Comparison of ENCODE assay signal across 8 mouse cellular contexts in genomic region chr3:53564521-53564920, GRCm38 (mm10).
A peak's percentile ranks its signal among the peaks of the same experiment; 100 is the strongest.
DNase-seq lines count a peak whose midpoint lies in the region; ATAC-seq lines count a peak whose summit lies in the region.
"Had no signal": no experiment of that assay in that cellular context is flagged by ENCODE, and none has a peak within 500 bp of the region (broad histone marks: within the 10 kb centered on the region; RNA-seq: fewer than 3 reads in every experiment).

No protein-coding gene starts in this region.

- peak; percentile 80 for DNase-seq in Muller cell, postnatal 12 days (ENCODE audit: inconsistent ontology term)
- DNase-seq in ZHBTc4 (ENCODE audit: low read depth, low spot score) = peak; percentile 23
- DNase-seq in kidney, adult 11 months = peak; percentile 49
- no peak for DNase-seq in midbrain, embryonic 10.5 days (ENCODE audit: low spot score)
- no peak for DNase-seq in ovary, postnatal 10 days (ENCODE audit: low spot score)

- no peaks in the 10 kb centered on the region for H3K27me3 ChIP-seq in midbrain, embryonic 10.5 days (ENCODE audit: low read depth, poor library complexity, severe bottlenecking)
- H3K27me3 ChIP-seq in liver, embryonic 12.5 days (replicated peaks) = no peaks in the 10 kb centered on the region
- H3K27me3 ChIP-seq: embryonic facial prominence, embryonic 13.5 days had no signal

- peak overlapping the region; percentile 76 for H3K27ac ChIP-seq in midbrain, embryonic 10.5 days (replicated peaks)
- H3K27ac ChIP-seq in liver, embryonic 12.5 days = no peak overlapping the region
- H3K27ac ChIP-seq: embryonic facial prominence, embryonic 13.5 days had no signal

- no peak overlapping the region for H3K9ac ChIP-seq in liver, embryonic 12.5 days
- H3K9ac ChIP-seq: embryonic facial prominence, embryonic 13.5 days had no signal

- peaks cover 55% of the 10 kb centered on the region for H3K4me1 ChIP-seq in midbrain, embryonic 10.5 days
- peaks cover 11% of the 10 kb centered on the region for H3K4me1 ChIP-seq in liver, embryonic 12.5 days

- H3K4me3 ChIP-seq in midbrain, embryonic 10.5 days = no peak overlapping the region
- H3K4me3 ChIP-seq in liver, embryonic 12.5 days = no peak overlapping the region
- H3K4me3 ChIP-seq: embryonic facial prominence, embryonic 13.5 days had no signal

- no peak for ATAC-seq in activated CD4-positive, CD25-positive, alpha-beta regulatory T cell, adult 4 months
- no peak for ATAC-seq in liver, embryonic 12.5 days

- no peaks in the 10 kb centered on the region for H3K9me3 ChIP-seq in midbrain, embryonic 10.5 days (replicated peaks)
- no peaks in the 10 kb centered on the region for H3K9me3 ChIP-seq in liver, embryonic 12.5 days (replicated peaks)
- H3K9me3 ChIP-seq: embryonic facial prominence, embryonic 13.5 days had no signal

- H3K36me3 ChIP-seq in midbrain, embryonic 10.5 days = peaks cover 8% of the 10 kb centered on the region; the same call in 1 of the 2 replicates
- H3K36me3 ChIP-seq in liver, embryonic 12.5 days = no peaks in the 10 kb centered on the region
- H3K36me3 ChIP-seq: embryonic facial prominence, embryonic 13.5 days had no signal

- H3K4me2 ChIP-seq in liver, embryonic 12.5 days = no peak overlapping the region
- H3K4me2 ChIP-seq: embryonic facial prominence, embryonic 13.5 days had no signal

- WGBS in midbrain, embryonic 10.5 days = 48% methylated on average over 7 of the region's 7 CpGs
- 67% methylated on average over 7 of the region's 7 CpGs for WGBS in liver, embryonic 12.5 days (ENCODE audit: insufficient replicate concordance)

Comparison
In these comparisons a context has a peak if more than half of its experiments do, and no peak if none do; other contexts are left out.
1. DNase-seq: peak in Muller cell, postnatal 12 days (single experiment), ZHBTc4 (single experiment) and kidney, adult 11 months (single experiment); none in midbrain, embryonic 10.5 days (single experiment) and ovary, postnatal 10 days (single experiment).